Mouse (Mus musculus) ES-E14 (cell line): ENCODE measurements at regions not wholly inside any gene's neighbourhood (a gene's known extent, or its start where the extent isn't known, plus 50 kb on each side); places are given as distances from the start of the nearest gene placed in this dataset.

Experiments
- DNase-seq: peaks from one replicate; pipeline ENCODE4 v3.0.0-alpha.2; 2013; ENCODE audit warnings: low read depth, low spot score
- H3K27ac ChIP-seq: 2 replicates; pipeline ENCODE4 v1.5.1; 2012; ENCODE audit warnings: low read depth, mild to moderate bottlenecking, low read length, moderate library complexity, mixed read lengths; ENCODE audit not compliant: poor library complexity, insufficient read depth, severe bottlenecking
- H3K36me3 ChIP-seq: 2 replicates; pipeline ENCODE4 v1.6.1; 2012; ENCODE audit warnings: mild to moderate bottlenecking, low read length, moderate library complexity, mixed read lengths; ENCODE audit not compliant: control insufficient read depth, poor library complexity, insufficient read depth, severe bottlenecking
- H3K4me1 ChIP-seq, 2 experiments: fragments of 150-350 bp in 1 of 2; sonication (generic) in 1 of 2; 2 replicates each; pipeline ENCODE4 v1.6.1; 2012; ENCODE audit warnings: low read length in 2 of 2, mild to moderate bottlenecking in 1 of 2, mixed read lengths in 1 of 2; ENCODE audit not compliant: control insufficient read depth in 2 of 2, insufficient read depth in 2 of 2, poor library complexity in 1 of 2
- H3K4me3 ChIP-seq, 2 experiments: fragments of 150-350 bp in 1 of 2; sonication (generic) in 1 of 2; 2 replicates each; pipeline ENCODE4 v1.5.1; 2012; ENCODE audit warnings: low read length in 2 of 2, low read depth in 1 of 2, mild to moderate bottlenecking in 1 of 2, mixed read lengths in 1 of 2; ENCODE audit not compliant: insufficient read depth in 1 of 2, poor library complexity in 1 of 2, severe bottlenecking in 1 of 2
- H3K9ac ChIP-seq: 2 replicates; pipeline ENCODE4 v1.6.1; 2012; ENCODE audit warnings: low read depth, mild to moderate bottlenecking, low read length, mixed read lengths; ENCODE audit not compliant: poor library complexity, insufficient read depth, severe bottlenecking
- H3K9me3 ChIP-seq: fragments of 150-350 bp; sonication (generic); 2 replicates; pipeline ENCODE4 v1.6.1; 2012; ENCODE audit warnings: low read depth, mild to moderate bottlenecking, low read length; ENCODE audit not compliant: control insufficient read depth, insufficient read depth
- CHD2 ChIP-seq: IDR thresholded peaks from 2 replicates; pipeline ENCODE4 v1.6.1; 2014; ENCODE audit warnings: mild to moderate bottlenecking, low read depth, low read length, inconsistent platforms
- HCFC1 ChIP-seq: IDR thresholded peaks from 2 replicates; pipeline ENCODE4 v1.6.1; 2012; ENCODE audit warnings: low read length, inconsistent platforms, borderline replicate concordance; ENCODE audit not compliant: insufficient read depth
- MAFK ChIP-seq: IDR thresholded peaks from 2 replicates; pipeline ENCODE4 v1.6.1; 2014; ENCODE audit warnings: mild to moderate bottlenecking, low read depth, low read length, inconsistent platforms; ENCODE audit not compliant: insufficient read depth
- ZC3H11A ChIP-seq: IDR thresholded peaks from 2 replicates; pipeline ENCODE4 v1.6.1; 2012; ENCODE audit warnings: low read depth, mild to moderate bottlenecking, inconsistent platforms, low read length, borderline replicate concordance
- ZNF384 ChIP-seq: IDR thresholded peaks from 2 replicates; pipeline ENCODE4 v1.6.1; 2012; ENCODE audit warnings: low read depth, low read length, inconsistent platforms
- in situ Hi-C, 2 experiments: fragments of 600-800 bp; cut with MboI; formaldehyde crosslinking; loops; one replicate each; pipeline ENCODE4 v1.15.1; 2025; ENCODE audit warnings: low sequenced_read_pairs in 2 of 2, inconsistent platforms in 1 of 2; ENCODE audit not compliant: unreplicated experiment in 2 of 2

DNA sequence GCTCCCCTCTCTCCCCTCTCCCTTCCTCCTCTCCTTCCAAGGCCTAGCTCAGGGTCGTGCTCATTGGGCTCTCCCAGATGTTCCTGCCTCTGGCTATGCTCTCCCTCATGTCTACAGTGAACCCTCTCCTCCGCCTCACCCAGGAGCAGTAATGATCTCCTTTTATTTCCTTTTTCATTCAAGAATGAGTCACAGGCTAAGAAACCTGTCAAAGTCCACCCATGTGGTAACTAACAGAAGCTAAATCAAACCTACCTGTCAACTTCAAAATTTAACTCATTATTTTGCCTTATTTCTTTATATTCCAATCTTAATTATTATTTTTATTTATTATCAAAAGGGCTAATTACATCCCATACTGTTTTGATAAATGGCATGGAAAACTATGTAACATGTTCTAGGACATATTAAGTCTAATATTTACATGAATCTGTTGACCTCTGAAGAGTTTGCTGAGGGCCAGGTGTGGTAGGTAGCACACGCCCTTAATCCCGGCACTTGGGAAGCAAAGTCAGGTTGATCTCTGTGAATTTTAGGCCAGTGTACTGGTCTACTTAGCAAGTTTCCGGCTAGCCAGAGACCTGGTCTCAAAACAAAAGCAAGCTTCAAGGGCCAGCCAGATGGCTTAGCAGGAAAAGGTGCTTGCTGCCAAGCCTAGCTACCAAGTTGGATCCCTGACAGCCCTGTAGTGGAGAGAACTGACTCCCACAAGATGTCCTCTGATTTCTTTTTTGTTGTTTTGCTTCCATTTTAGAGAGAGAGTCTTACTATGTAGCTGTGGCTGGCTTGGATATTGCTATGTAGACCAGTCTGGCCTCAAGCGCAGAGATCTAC is 51.9 kb upstream of the Slc16a1 start:
- H3K27ac ChIP-seq: no peak overlapping the region
- in situ Hi-C loops: no loop called here
- no peaks in the 10 kb centered on the region for H3K4me1 ChIP-seq
- no peak for TF ChIP-seq ZC3H11A
- no peak for DNase-seq
- H3K9ac ChIP-seq: no peak overlapping the region
- no peak overlapping the region for H3K4me3 ChIP-seq
- H3K36me3 ChIP-seq: no peaks in the 10 kb centered on the region
- H3K9me3 ChIP-seq: no peaks in the 10 kb centered on the region

- TF ChIP-seq ZNF384: no peak
Measured at GRCm38 (mm10) chr3:104585303-104585702, 53.2 kb upstream of the Slc16a1 start.

GRCm38 (mm10) chr3:104583236-104583635 is 55.2 kb upstream of the Slc16a1 start:
- Histone ChIP-seq H3K9ac (no peak overlapping the region), H3K27ac (no peak overlapping the region), H3K9me3 (no peaks in the 10 kb centered on the region), H3K4me1 (no peaks in the 10 kb centered on the region), H3K36me3 (no peaks in the 10 kb centered on the region), H3K4me3 (no peak overlapping the region)
- TF ChIP-seq ZC3H11A (no peak), CHD2 (no peak), HCFC1 (no peak), ZNF384 (no peak), MAFK (no peak)
- in situ Hi-C loops: no loop called here
- DNase-seq: peak; percentile 13

More at GRCm38 (mm10) chr3:104585303-104585702, 53.2 kb upstream of the Slc16a1 start:
- H3K27ac ChIP-seq: no peak overlapping the region
- no peak overlapping the region for H3K9ac ChIP-seq
- no peak for DNase-seq
- no peaks in the 10 kb centered on the region for H3K4me1 ChIP-seq
- no peaks in the 10 kb centered on the region for H3K9me3 ChIP-seq
- in situ Hi-C loops: no loop called here
- no peaks in the 10 kb centered on the region for H3K36me3 ChIP-seq
- no peak overlapping the region for H3K4me3 ChIP-seq

- no peak overlapping the region for H3K4me3 ChIP-seq
- no peak overlapping the region for H3K27ac ChIP-seq
- no peak for TF ChIP-seq ZC3H11A
- no peaks in the 10 kb centered on the region for H3K4me1 ChIP-seq
- in situ Hi-C loops: no loop called here
- DNase-seq: no peak
- H3K9ac ChIP-seq: no peak overlapping the region
- H3K36me3 ChIP-seq: no peaks in the 10 kb centered on the region
- no peaks in the 10 kb centered on the region for H3K9me3 ChIP-seq
Measured at GRCm38 (mm10) chr3:104582521-104582920, 55.9 kb upstream of the Slc16a1 start.

- Histone ChIP-seq H3K4me1 (no peaks in the 10 kb centered on the region), H3K9me3 (no peaks in the 10 kb centered on the region), H3K27ac (no peak overlapping the region), H3K9ac (no peak overlapping the region), H3K36me3 (no peaks in the 10 kb centered on the region), H3K4me3 (no peak overlapping the region)
- no peak for DNase-seq
- in situ Hi-C loops: no loop called here
- TF ChIP-seq ZNF384 (no peak), HCFC1 (no peak), ZC3H11A (no peak), CHD2 (no peak), MAFK (no peak)
Measured at GRCm38 (mm10) chr3:104579186-104579585, 59.3 kb upstream of the Slc16a1 start.
